Mouse (Mus musculus): ENCODE data around the gene Akr1b10.

- no peak for TF ChIP-seq POLR2A (IDR thresholded peaks at IDR 0.05; ENCODE audit: control insufficient read depth, extremely low read depth, insufficient read depth, low read length, poor library complexity)
- no peak for TF ChIP-seq CTCF (IDR thresholded peaks at IDR 0.05; ENCODE audit: borderline replicate concordance, control insufficient read depth, extremely low read depth, insufficient read depth, low read length, poor library complexity)
Observed at GRCm38 (mm10) chr6:34407403-34407802, 23.4 kb downstream of the Akr1b10 start.
